Mouse (Mus musculus): ENCODE measurements at regions not wholly inside any gene's neighbourhood (a gene's known extent, or its start where the extent isn't known, plus 50 kb on each side); places are given as distances from the start of the nearest gene placed in this dataset.
A peak's percentile ranks its signal among the peaks of the same experiment; 100 is the strongest.

DNA sequence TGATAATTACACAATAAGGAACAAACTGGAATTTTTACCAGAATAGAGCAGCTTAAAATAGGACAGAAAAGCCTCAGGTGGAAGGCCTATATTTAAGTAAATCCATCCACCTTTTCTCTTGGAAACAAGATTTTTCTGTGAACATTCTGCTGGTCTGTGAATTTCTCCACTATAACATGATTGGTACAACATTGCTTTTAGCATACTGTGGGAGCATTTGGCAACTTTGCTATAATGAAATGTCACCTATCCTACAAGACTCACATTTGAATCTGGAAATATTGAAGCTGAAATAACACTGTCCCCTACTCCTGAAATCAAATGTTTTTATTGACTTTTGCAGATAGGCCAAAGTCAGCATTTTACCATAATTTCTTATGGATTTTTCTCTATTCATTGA lies 607.0 kb upstream of the Steap1 start:
- DNase-seq = no peak

GRCm38 (mm10) chr5:6347279-6347678 lies 598.2 kb upstream of the Steap1 start:
- peak; percentile 59 for DNase-seq

GRCm38 (mm10) chr5:6344751-6345150 lies 595.6 kb upstream of the Steap1 start:
- no peak for DNase-seq

DNA sequence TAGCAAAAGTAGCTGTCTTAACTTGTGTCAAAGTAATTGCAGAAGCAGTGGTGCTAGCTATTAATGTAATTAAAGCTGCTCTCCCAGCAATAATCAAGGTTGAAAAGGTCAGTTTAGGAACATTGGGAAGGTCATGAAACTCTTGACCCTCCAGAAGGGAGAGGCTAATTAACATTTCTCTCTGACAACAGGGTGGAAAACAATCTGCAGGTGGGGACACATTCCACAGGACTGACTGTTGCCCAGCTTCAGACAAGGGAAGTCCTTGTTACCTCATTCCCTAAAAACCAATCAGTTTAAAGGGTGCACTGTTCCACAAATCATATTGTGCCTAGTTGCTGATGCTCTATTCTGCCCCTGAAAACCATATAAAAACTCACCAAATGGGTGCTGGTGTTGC lies 580.5 kb upstream of the Steap1 start:
- DNase-seq = no peak

GRCm38 (mm10) chr5:6328555-6328954 lies 579.4 kb upstream of the Steap1 start:
- no peak for DNase-seq

- DNase-seq = no peak
Measured at GRCm38 (mm10) chr5:6298571-6298970, 549.4 kb upstream of the Steap1 start.

GRCm38 (mm10) chr5:6294336-6294735 lies 545.2 kb upstream of the Steap1 start:
- no peak for DNase-seq

DNA sequence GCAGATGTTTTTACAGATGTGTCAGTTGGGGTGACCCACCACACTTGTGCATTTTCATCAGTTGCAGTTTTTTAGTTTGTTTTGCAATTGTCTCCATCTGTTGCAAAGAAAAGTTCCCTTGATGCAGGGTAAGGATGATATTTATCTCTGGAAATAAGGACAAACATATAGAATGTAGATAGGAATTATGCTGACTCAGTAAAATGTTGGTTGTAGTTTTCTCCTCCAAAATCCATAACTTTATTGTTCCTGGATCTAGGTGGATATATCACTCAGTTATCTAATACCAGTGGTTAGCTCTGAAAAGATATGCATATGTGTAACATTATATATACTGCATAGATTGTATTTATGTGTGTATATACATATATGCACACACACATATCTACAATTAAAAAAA lies 502.1 kb upstream of the Steap1 start:
- DNase-seq = no peak
